Mouse (Mus musculus) thymus, postnatal 4 days (tissue): ENCODE data around the gene Pold3.
"Not testable (repeated sequence)": the region's sequence is repeated elsewhere in the genome, so short reads cannot be mapped to it uniquely, and the experiment has no call there.

Source experiments
- DNase-seq: peaks from one replicate; pipeline ENCODE4 v3.0.0; 2021

Gene Pold3

GRCm38 (mm10) chr7:100108341-100108740, 13.0 kb downstream of the Pold3 start:
- peak; percentile 16 for DNase-seq

GRCm38 (mm10) chr7:100104677-100105076, 16.7 kb downstream of the Pold3 start:
- DNase-seq = no peak

GRCm38 (mm10) chr7:100100031-100100595, 21.3 kb downstream of the Pold3 start:
- DNase-seq = no peak

- DNase-seq = no peak
Observed at GRCm38 (mm10) chr7:100086891-100087290, 34.5 kb downstream of the Pold3 start.

GRCm38 (mm10) chr7:100086159-100086755, 35.1 kb downstream of the Pold3 start:
- no peak for DNase-seq

GRCm38 (mm10) chr7:100083812-100084211, 37.6 kb downstream of the Pold3 start:
- DNase-seq = peak; percentile 10

GRCm38 (mm10) chr7:100082836-100083235, 38.5 kb downstream of the Pold3 start:
- no peak for DNase-seq

GRCm38 (mm10) chr7:100080087-100080781, 41.1 kb downstream of the Pold3 start:
- DNase-seq = no peak

- no peak for DNase-seq
Observed at GRCm38 (mm10) chr7:100077071-100077470, 44.3 kb downstream of the Pold3 start.

GRCm38 (mm10) chr7:100076296-100076695, 45.1 kb downstream of the Pold3 start:
- no peak for DNase-seq

- DNase-seq = no peak
Observed at GRCm38 (mm10) chr7:100073959-100074358, 47.4 kb downstream of the Pold3 start.

- not testable (repeated sequence) for DNase-seq
Observed at GRCm38 (mm10) chr7:100052991-100053390, 68.4 kb downstream of the Pold3 start.

- peak; percentile 1 for DNase-seq
Observed at GRCm38 (mm10) chr7:100051904-100052303, 69.5 kb downstream of the Pold3 start.

- DNase-seq = no peak
Observed at GRCm38 (mm10) chr7:100046486-100046885, 74.9 kb downstream of the Pold3 start.

- DNase-seq = no peak
Observed at GRCm38 (mm10) chr7:100043605-100044031, 77.7 kb downstream of the Pold3 start.

- no peak for DNase-seq
Observed at GRCm38 (mm10) chr7:100043096-100043495, 78.3 kb downstream of the Pold3 start.

GRCm38 (mm10) chr7:100042120-100042519, 79.2 kb downstream of the Pold3 start:
- DNase-seq = no peak

- DNase-seq = no peak
Observed at GRCm38 (mm10) chr7:100036495-100036894, 84.9 kb downstream of the Pold3 start.

GRCm38 (mm10) chr7:100036050-100036449, 85.3 kb downstream of the Pold3 start:
- no peak for DNase-seq

- DNase-seq = no peak
Observed at GRCm38 (mm10) chr7:100034815-100035463, 86.4 kb downstream of the Pold3 start.

GRCm38 (mm10) chr7:100033672-100034071, 87.7 kb downstream of the Pold3 start:
- no peak for DNase-seq
